Mouse (Mus musculus): ENCODE data around the gene Gnat1. TPM values are rescaled to one million over a fixed set of nuclear protein-coding genes. Genes with fewer than 3 reads are reported as not detected.

Gene Gnat1
- total RNA-seq, 1 experiment from 2014 or later: 0.41 TPM

GRCm38 (mm10) chr9:107675671-107676301 is 3.7 kb downstream of the Gnat1 start:
- DNase-seq: peak; percentile 88

GRCm38 (mm10) chr9:107674609-107675429 is 4.7 kb downstream of the Gnat1 start:
- DNase-seq: no peak

GRCm38 (mm10) chr9:107670259-107670658 is 9.3 kb downstream of the Gnat1 start:
- DNase-seq: no peak

GRCm38 (mm10) chr9:107669480-107669945 is 10.0 kb downstream of the Gnat1 start, which contains the start of gene Slc38a3:
Slc38a3 (minus strand) TSS chr9:107669530.
- no peak for DNase-seq

GRCm38 (mm10) chr9:107668916-107669315 is 10.6 kb downstream of the Gnat1 start:
- no peak for DNase-seq

- DNase-seq: no peak
Measured at GRCm38 (mm10) chr9:107668011-107668410, 11.5 kb downstream of the Gnat1 start.

- peak; percentile 63 for DNase-seq
Measured at GRCm38 (mm10) chr9:107667219-107667618, 12.3 kb downstream of the Gnat1 start.

GRCm38 (mm10) chr9:107666751-107667205 is 12.7 kb downstream of the Gnat1 start:
- DNase-seq: no peak

GRCm38 (mm10) chr9:107665308-107665707 is 14.2 kb downstream of the Gnat1 start:
- no peak for DNase-seq

- DNase-seq: no peak
Measured at GRCm38 (mm10) chr9:107663525-107663924, 16.0 kb downstream of the Gnat1 start.

- no peak for DNase-seq
Measured at GRCm38 (mm10) chr9:107662342-107662741, 17.2 kb downstream of the Gnat1 start.

- no peak for DNase-seq
Measured at GRCm38 (mm10) chr9:107660777-107661176, 18.7 kb downstream of the Gnat1 start.

- DNase-seq: no peak
Measured at GRCm38 (mm10) chr9:107659961-107660360, 19.6 kb downstream of the Gnat1 start.

- no peak for DNase-seq
Measured at GRCm38 (mm10) chr9:107659551-107659950, 20.0 kb downstream of the Gnat1 start.

- DNase-seq: no peak
Measured at GRCm38 (mm10) chr9:107658096-107658495, 21.4 kb downstream of the Gnat1 start.

GRCm38 (mm10) chr9:107657144-107657543 is 22.4 kb downstream of the Gnat1 start:
- DNase-seq: no peak

- DNase-seq: no peak
Measured at GRCm38 (mm10) chr9:107654585-107654984, 24.9 kb downstream of the Gnat1 start.

- no peak for DNase-seq
Measured at GRCm38 (mm10) chr9:107653474-107653873, 26.0 kb downstream of the Gnat1 start.

- no peak for DNase-seq
Measured at GRCm38 (mm10) chr9:107650708-107651481, 28.6 kb downstream of the Gnat1 start.

GRCm38 (mm10) chr9:107650225-107650624 is 29.3 kb downstream of the Gnat1 start:
- DNase-seq: no peak

- no peak for DNase-seq
Measured at GRCm38 (mm10) chr9:107648767-107649166, 30.7 kb downstream of the Gnat1 start.

- DNase-seq: no peak
Measured at GRCm38 (mm10) chr9:107646975-107647374, 32.5 kb downstream of the Gnat1 start.

GRCm38 (mm10) chr9:107645577-107645976 is 33.9 kb downstream of the Gnat1 start:
- peak; percentile 86 for DNase-seq
